Comparison of ENCODE assay signal across 8 mouse cellular contexts in the genomic region with DNA sequence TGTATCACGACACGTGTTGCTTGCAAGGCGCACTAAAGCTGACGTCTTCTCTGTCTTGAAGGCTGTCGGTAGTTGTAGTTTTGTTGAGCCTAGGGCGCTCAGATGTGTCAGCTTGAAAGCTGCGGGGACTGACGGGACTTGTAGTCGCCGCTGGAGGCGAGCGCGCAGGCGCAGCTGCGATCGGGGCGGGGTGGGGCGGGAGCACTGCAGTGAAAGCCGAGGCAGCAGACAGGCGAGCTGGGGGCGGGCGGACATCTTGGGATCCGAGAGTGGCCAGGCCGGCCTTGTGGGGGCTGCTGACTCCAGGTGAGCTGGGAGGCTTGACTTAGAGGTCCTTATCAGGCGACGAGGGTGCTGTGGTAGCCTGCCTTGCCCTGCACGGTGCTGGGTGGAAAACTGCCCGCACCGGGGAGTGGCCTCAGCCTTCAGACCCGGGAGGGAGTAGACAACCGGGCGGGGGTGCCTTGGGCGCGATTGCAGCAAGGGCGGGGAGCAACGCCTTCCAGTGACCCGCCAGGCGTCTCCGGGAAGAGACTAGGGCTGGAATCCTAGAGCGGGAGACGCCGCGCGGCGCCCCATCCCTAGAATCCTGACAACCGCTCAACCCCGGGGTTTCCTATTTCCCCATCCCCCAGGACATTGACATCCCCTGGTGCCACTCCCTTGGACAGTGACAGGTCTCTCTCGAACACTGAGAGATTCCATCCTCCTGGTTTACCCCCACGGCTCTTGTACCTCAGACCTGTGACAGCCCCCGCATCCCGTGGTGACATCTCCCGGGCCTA. TPM values are rescaled to one million over a fixed set of nuclear protein-coding genes. Genes with fewer than 3 reads are reported as not detected.
DNase-seq lines count a peak whose midpoint lies in the region; ATAC-seq lines count a peak whose summit lies in the region.

Gene Ap2m1, plus strand, starts transcription at position 183 of the 785 bp plus-strand sequence.

- H3K36me3 ChIP-seq in hindbrain, embryonic 12.5 days: peaks cover 58% of the 10 kb centered on the region

- no peaks in the 10 kb centered on the region for H3K27me3 ChIP-seq in hindbrain, embryonic 12.5 days

- peaks cover 28% of the 10 kb centered on the region for H3K4me1 ChIP-seq in hindbrain, embryonic 12.5 days

- no peaks in the 10 kb centered on the region for H3K9me3 ChIP-seq in hindbrain, embryonic 12.5 days (replicated peaks)

- H3K4me2 ChIP-seq in hindbrain, embryonic 12.5 days (replicated peaks): peak within 1 kb of the TSS; percentile 71

- peak within 1 kb of the TSS; percentile 83 for H3K27ac ChIP-seq in hindbrain, embryonic 12.5 days

- DNase-seq in NIH3T3 (ENCODE audit: low read depth): peak; percentile 100
- peak; percentile 94 to 97 for DNase-seq in cerebellum, postnatal 10 days
- DNase-seq in frontal cortex, postnatal 10 days (ENCODE audit: low spot score in 2 of 2): peak; percentile 91 to 96
- peak; percentile 89 to 99 for DNase-seq in layer of hippocampus, postnatal 14 days (ENCODE audit: low spot score in 2 of 2)
- peak; percentile 91 for DNase-seq in lung, postnatal 14 days
- DNase-seq in retina, adult 2 months (ENCODE audit: low read depth, low spot score): peak; percentile 98
- DNase-seq in thymus, postnatal 36 days: peak; percentile 86 to 94

- H3K9ac ChIP-seq in hindbrain, embryonic 12.5 days: peak within 1 kb of the TSS; percentile 91

- WGBS in hindbrain, embryonic 12.5 days: 1% methylated on average over 52 of the region's 52 CpGs

- peak within 1 kb of the TSS; percentile 75 for H3K4me3 ChIP-seq in hindbrain, embryonic 12.5 days

- ATAC-seq in hindbrain, embryonic 12.5 days (ENCODE audit: low FRiP score): peak; percentile 98

RNA-seq across cellular contexts. Expression of gene Ap2m1, which starts in this region (rescaled TPM):
- 901 and 915 TPM in 2 replicates for polyA plus RNA-seq in hindbrain, embryonic 12.5 days (2016; fragmentation: Nextera tagmentation; extraction: Ambion mirVana)
- total RNA-seq in layer of hippocampus, postnatal 14 days (2021): 100 to 1,000 TPM; 893 to 941 TPM

Comparison
In these comparisons a context has a peak if more than half of its experiments do, and no peak if none do; other contexts are left out.
1. Peak in every context shown above with its lines: DNase-seq, ATAC-seq, H3K4me3 ChIP-seq and H3K27ac ChIP-seq.